Mouse (Mus musculus): Measurements from ENCODE around the gene Rab8a. TPM values are rescaled to one million over a fixed set of nuclear protein-coding genes. Genes with fewer than 3 reads are reported as not detected.

Gene Rab8a
- 56.7 TPM for polyA plus RNA-seq (2014; fragmentation: Illumina TruSeq; extraction: RNeasy Lipid Tissue Mini Kit (QIAGEN cat#74804); ENCODE audit: low read depth, low replicate concordance)

GRCm38 (mm10) chr8:72160707-72161697, at the start of gene Rab8a:
Gene Rab8a, plus strand, starts transcription at chr8:72161200.

DNA sequence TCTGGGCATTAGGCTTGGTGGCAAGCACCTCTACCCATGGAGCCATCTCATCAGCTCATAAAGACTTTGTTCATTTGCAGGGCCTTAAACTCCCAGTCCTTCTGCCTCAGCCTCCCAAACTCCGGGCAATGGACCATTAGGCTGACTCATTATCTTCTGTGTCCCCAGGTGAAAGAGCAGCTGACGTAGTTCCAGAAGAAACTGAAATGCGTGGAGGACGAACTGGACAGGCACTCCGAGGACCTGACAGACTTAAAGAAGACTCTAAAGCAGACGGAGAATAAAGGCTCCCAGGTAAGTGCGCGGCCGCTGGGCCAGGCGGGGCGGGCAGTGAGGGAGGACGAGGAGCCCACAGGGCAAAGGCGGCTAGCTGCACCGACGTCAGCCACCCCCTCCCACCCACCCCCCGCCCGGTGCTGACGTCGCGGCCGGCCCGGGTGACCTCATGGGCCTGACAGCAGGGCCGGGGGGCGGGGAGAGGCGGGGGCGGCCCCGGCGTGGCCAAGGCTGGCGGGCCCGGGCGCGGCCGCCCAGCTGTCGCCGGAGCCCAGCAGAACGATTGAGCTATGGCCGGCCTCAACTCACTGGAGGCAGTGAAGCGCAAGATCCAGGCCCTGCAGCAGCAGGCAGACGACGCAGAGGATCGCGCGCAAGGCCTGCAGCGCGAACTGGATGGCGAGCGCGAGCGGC, 26.1 kb upstream of the Rab8a start, which contains the start of gene Tpm4:
TSS of gene Tpm4 (plus strand) at position 220 of the 690 bp plus-strand sequence.

GRCm38 (mm10) chr8:72189417-72190214, 28.6 kb downstream of the Rab8a start, which contains the start of gene Hsh2d:
Gene Hsh2d, plus strand, starts transcription at chr8:72189638.

DNA sequence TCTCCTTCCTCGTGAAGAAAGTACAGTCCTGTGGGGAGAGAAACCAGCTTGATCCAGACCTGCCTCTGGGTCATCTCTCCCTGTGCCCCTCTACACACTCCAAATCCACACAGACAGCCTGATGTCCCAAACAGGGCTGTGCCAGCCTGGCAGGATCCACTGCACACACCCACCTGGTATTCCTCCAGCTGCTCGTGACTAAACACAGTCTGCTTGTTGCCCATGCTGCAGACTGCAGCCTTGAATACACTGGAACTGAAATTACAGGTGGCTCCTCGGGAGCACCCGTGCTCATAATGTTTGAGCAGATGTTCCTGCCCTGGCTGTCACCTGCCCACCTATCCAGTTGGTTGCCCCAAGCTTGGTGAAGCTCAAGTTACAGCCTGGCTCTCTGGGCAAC, 51.8 kb downstream of the Rab8a start, which contains the start of gene Cib3:
TSS of gene Cib3 (minus strand) at position 87 of the 400 bp plus-strand sequence.

GRCm38 (mm10) chr8:72213536-72213935, 52.5 kb downstream of the Rab8a start, which contains the start of gene Gm11034:
Gene Gm11034, minus strand, starts transcription at chr8:72213636.

GRCm38 (mm10) chr8:72219541-72220363, 58.8 kb downstream of the Rab8a start, which contains the start of gene Fam32a:
Gene Fam32a, plus strand, starts transcription at chr8:72219730.

Other genes starting within 250 kb of the Rab8a start
- 12.9 TPM for gene Zfp961, start 210.2 kb upstream of the Rab8a start, polyA plus RNA-seq (2014; fragmentation: Illumina TruSeq; extraction: RNeasy Lipid Tissue Mini Kit (QIAGEN cat#74804); ENCODE audit: low read depth, low replicate concordance)
- 4.9 TPM for gene Cyp4f18, start 151.6 kb upstream of the Rab8a start, polyA plus RNA-seq (2014; fragmentation: Illumina TruSeq; extraction: RNeasy Lipid Tissue Mini Kit (QIAGEN cat#74804); ENCODE audit: low read depth, low replicate concordance)
- gene Olfr372, start 120.0 kb upstream of the Rab8a start, polyA plus RNA-seq (2014; fragmentation: Illumina TruSeq; extraction: RNeasy Lipid Tissue Mini Kit (QIAGEN cat#74804); ENCODE audit: low read depth, low replicate concordance) = not detected
- gene Olfr373, start 78.0 kb upstream of the Rab8a start, polyA plus RNA-seq (2014; fragmentation: Illumina TruSeq; extraction: RNeasy Lipid Tissue Mini Kit (QIAGEN cat#74804); ENCODE audit: low read depth, low replicate concordance) = not detected
- gene Olfr374, start 54.2 kb upstream of the Rab8a start, polyA plus RNA-seq (2014; fragmentation: Illumina TruSeq; extraction: RNeasy Lipid Tissue Mini Kit (QIAGEN cat#74804); ENCODE audit: low read depth, low replicate concordance) = not detected
- 141 TPM for gene Tpm4, start 26.2 kb upstream of the Rab8a start, polyA plus RNA-seq (2014; fragmentation: Illumina TruSeq; extraction: RNeasy Lipid Tissue Mini Kit (QIAGEN cat#74804); ENCODE audit: low read depth, low replicate concordance)
- gene Hsh2d, start 28.4 kb downstream of the Rab8a start, polyA plus RNA-seq (2014; fragmentation: Illumina TruSeq; extraction: RNeasy Lipid Tissue Mini Kit (QIAGEN cat#74804); ENCODE audit: low read depth, low replicate concordance) = 0.17 TPM
- 0.47 TPM for gene Cib3, start 51.6 kb downstream of the Rab8a start, polyA plus RNA-seq (2014; fragmentation: Illumina TruSeq; extraction: RNeasy Lipid Tissue Mini Kit (QIAGEN cat#74804); ENCODE audit: low read depth, low replicate concordance)
- gene Gm11034, start 52.4 kb downstream of the Rab8a start, polyA plus RNA-seq (2014; fragmentation: Illumina TruSeq; extraction: RNeasy Lipid Tissue Mini Kit (QIAGEN cat#74804); ENCODE audit: low read depth, low replicate concordance) = not detected
- gene Fam32a, start 58.5 kb downstream of the Rab8a start, polyA plus RNA-seq (2014; fragmentation: Illumina TruSeq; extraction: RNeasy Lipid Tissue Mini Kit (QIAGEN cat#74804); ENCODE audit: low read depth, low replicate concordance) = 55.7 TPM
- 41.0 TPM for gene Ap1m1, start 78.8 kb downstream of the Rab8a start, polyA plus RNA-seq (2014; fragmentation: Illumina TruSeq; extraction: RNeasy Lipid Tissue Mini Kit (QIAGEN cat#74804); ENCODE audit: low read depth, low replicate concordance)
- gene Gm10282, start 144.1 kb downstream of the Rab8a start, polyA plus RNA-seq (2014; fragmentation: Illumina TruSeq; extraction: RNeasy Lipid Tissue Mini Kit (QIAGEN cat#74804); ENCODE audit: low read depth, low replicate concordance) = 6.0 TPM
- 31.2 TPM for gene Klf2, start 157.8 kb downstream of the Rab8a start, polyA plus RNA-seq (2014; fragmentation: Illumina TruSeq; extraction: RNeasy Lipid Tissue Mini Kit (QIAGEN cat#74804); ENCODE audit: low read depth, low replicate concordance)

Measured in adipose tissue, adult 10 weeks (tissue).